Mouse (Mus musculus) lung, embryonic 16.5 days (tissue): ENCODE results near the gene Rffl. TPM values are rescaled to one million over a fixed set of nuclear protein-coding genes. Genes with fewer than 3 reads are reported as not detected.

Experiments used
- ATAC-seq: fragments of 200-750 bp; cut with Nextera tagmentation; 2 replicates; pipeline ENCODE4 v1.8.0; 2017; ENCODE audit warnings: low read depth, mild to moderate bottlenecking, moderate library complexity
- H3K27ac ChIP-seq: fragments of 300-500 bp; sonication (generic); 2 replicates; pipeline ENCODE4 v1.5.1; 2014; ENCODE audit warnings: mild to moderate bottlenecking, control low read depth, low read length
- H3K27me3 ChIP-seq: fragments of 300-500 bp; sonication (generic); 2 replicates; pipeline ENCODE4 v1.6.1; 2014; ENCODE audit warnings: low read depth, low read length, mixed read lengths; ENCODE audit not compliant: control insufficient read depth, insufficient read depth
- H3K36me3 ChIP-seq: fragments of 300-500 bp; sonication (generic); 2 replicates; pipeline ENCODE4 v1.6.1; 2014; ENCODE audit warnings: low read length; ENCODE audit not compliant: control insufficient read depth, insufficient read depth
- H3K4me1 ChIP-seq: fragments of 300-500 bp; sonication (generic); replicated peaks from 2 replicates; pipeline ENCODE4 v1.6.1; 2014; ENCODE audit warnings: low read length, mixed read lengths; ENCODE audit not compliant: control insufficient read depth, insufficient read depth
- H3K4me2 ChIP-seq: fragments of 300-500 bp; sonication (generic); 2 replicates; pipeline ENCODE4 v1.6.1; 2014; ENCODE audit warnings: low read depth, low read length, control low read depth
- H3K4me3 ChIP-seq: fragments of 300-500 bp; sonication (generic); 2 replicates; pipeline ENCODE4 v1.5.1; 2014; ENCODE audit warnings: mild to moderate bottlenecking, low read length, control low read depth
- H3K9ac ChIP-seq: fragments of 300-500 bp; sonication (generic); 2 replicates; pipeline ENCODE4 v1.6.1; 2014; ENCODE audit warnings: low read length, control low read depth
- H3K9me3 ChIP-seq: fragments of 300-500 bp; sonication (generic); 2 replicates; pipeline ENCODE4 v1.6.1; 2016; ENCODE audit warnings: low read length; ENCODE audit not compliant: control insufficient read depth
- WGBS: fragments of 180-500 bp; shearing (Covaris S2); extraction: QIAGEN DNeasy Blood & Tissue Kit; methylation state at CpG from one replicate; pipeline ENCODE4 v1.1.7; 2014; 5-methylcytosine and 5-hydroxymethylcytosine counted together
- polyA plus RNA-seq: library from polyadenylated mRNA; unstranded; fragments of >200 nt; fragmentation: Nextera tagmentation; extraction: Ambion mirVana; gene quantifications from 2 replicates; pipeline ENCODE4 v1.2.1, GENCODE M21; 2015

Gene Rffl
- polyA plus RNA-seq, 1 experiment from 2014 or later: 13.4 TPM

DNA sequence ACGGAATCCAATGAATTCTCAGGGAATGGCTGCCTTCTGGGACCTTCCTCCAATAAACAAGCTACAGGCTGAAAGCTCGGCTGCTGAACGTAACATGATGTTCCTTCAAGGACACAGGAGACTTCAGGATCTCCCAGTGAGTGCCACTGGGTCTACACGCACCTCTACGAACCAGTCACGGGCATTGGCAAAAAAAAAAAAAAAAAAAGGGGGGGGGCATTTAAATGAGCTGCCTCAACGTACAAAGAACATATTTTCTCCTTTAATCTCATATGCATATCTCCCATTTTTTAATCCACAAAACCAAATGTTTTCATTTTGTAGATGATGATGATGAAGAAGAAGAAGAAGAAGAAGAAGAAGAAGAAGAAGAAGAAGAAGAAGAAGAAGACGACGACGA lies 5.1 kb downstream of the Rffl start:
- Histone ChIP-seq H3K4me3 (no peak overlapping the region), H3K4me1 (peaks cover 5% of the 10 kb centered on the region), H3K36me3 (no peaks in the 10 kb centered on the region), H3K9ac (no peak overlapping the region), H3K4me2 (no peak overlapping the region), H3K27me3 (no peaks in the 10 kb centered on the region), H3K27ac (no peak overlapping the region), H3K9me3 (no peaks in the 10 kb centered on the region)
- WGBS: 80% methylated on average over 10 of the region's 10 CpGs
- ATAC-seq: no peak

DNA sequence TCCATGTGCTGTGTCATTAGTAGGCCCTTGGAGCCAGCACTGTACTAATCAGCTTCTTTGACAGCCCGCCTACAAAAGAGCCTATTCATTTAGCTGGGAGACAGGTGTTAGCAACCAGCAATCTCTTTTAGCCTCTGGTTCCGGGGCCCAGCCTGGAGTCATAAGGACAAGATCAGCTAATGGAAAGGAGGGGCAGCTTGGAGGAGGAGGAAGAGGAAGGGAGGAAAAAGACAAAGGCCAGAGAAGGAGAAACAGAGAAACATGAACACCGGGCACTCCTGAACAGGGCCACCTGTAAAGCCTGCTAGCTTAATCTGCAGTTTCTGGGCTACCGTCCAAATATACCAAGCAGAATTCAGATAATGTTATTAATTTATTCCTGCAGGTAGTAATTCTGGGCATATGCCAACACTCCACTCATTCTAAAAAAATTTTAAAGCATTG lies 7.5 kb downstream of the Rffl start:
- no peaks in the 10 kb centered on the region for H3K4me1 ChIP-seq
- no peak for ATAC-seq
- no peaks in the 10 kb centered on the region for H3K27me3 ChIP-seq
- H3K27ac ChIP-seq: no peak overlapping the region
- H3K36me3 ChIP-seq: no peaks in the 10 kb centered on the region
- H3K4me3 ChIP-seq: no peak overlapping the region
- H3K4me2 ChIP-seq: no peak overlapping the region
- 55% methylated on average over 4 of the region's 4 CpGs for WGBS
- no peaks in the 10 kb centered on the region for H3K9me3 ChIP-seq
- H3K9ac ChIP-seq: no peak overlapping the region

- H3K27ac ChIP-seq: no peak overlapping the region
- H3K9ac ChIP-seq: no peak overlapping the region
- H3K36me3 ChIP-seq: no peaks in the 10 kb centered on the region
- no peak overlapping the region for H3K4me3 ChIP-seq
- no peak for ATAC-seq
- H3K4me1 ChIP-seq: no peaks in the 10 kb centered on the region
- WGBS: 90% methylated on average over 2 of the region's 2 CpGs
- H3K27me3 ChIP-seq: no peaks in the 10 kb centered on the region
- H3K4me2 ChIP-seq: no peak overlapping the region
- no peaks in the 10 kb centered on the region for H3K9me3 ChIP-seq
Observed at GRCm38 (mm10) chr11:82863059-82863458, 8.0 kb downstream of the Rffl start.

- WGBS: 78% methylated on average over 9 of the region's 9 CpGs
- H3K9me3 ChIP-seq: no peaks in the 10 kb centered on the region
- ATAC-seq: no peak
- no peaks in the 10 kb centered on the region for H3K27me3 ChIP-seq
- no peak overlapping the region for H3K4me2 ChIP-seq
- H3K36me3 ChIP-seq: no peaks in the 10 kb centered on the region
- no peaks in the 10 kb centered on the region for H3K4me1 ChIP-seq
- H3K9ac ChIP-seq: no peak overlapping the region
- no peak overlapping the region for H3K27ac ChIP-seq
- no peak overlapping the region for H3K4me3 ChIP-seq
Observed at GRCm38 (mm10) chr11:82862638-82863037, 8.4 kb downstream of the Rffl start.

DNA sequence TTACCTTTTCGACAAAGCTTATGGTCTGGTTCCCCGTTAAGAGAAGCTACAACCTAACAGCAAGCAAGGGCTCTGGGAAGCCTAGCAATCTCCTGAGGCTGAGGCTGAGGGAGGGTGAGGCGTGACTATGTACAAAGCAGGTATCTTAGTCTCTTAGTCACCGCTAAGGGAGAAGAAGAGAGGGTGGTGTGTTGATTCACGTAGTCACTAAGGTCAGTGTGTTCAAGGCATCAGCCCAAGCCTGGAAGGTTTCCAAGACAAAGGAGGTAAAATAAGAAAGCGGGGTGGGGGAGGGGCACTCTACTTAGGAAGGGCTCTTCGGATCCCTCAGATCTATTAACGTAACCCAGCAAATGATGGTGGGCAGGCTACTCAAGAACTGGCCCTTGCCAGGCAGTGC lies 9.5 kb downstream of the Rffl start:
- Histone ChIP-seq H3K36me3 (no peaks in the 10 kb centered on the region), H3K4me1 (no peaks in the 10 kb centered on the region), H3K9ac (no peak overlapping the region), H3K9me3 (no peaks in the 10 kb centered on the region), H3K27ac (no peak overlapping the region), H3K4me3 (no peak overlapping the region), H3K27me3 (no peaks in the 10 kb centered on the region), H3K4me2 (no peak overlapping the region)
- WGBS: 55% methylated on average over 8 of the region's 8 CpGs
- no peak for ATAC-seq

DNA sequence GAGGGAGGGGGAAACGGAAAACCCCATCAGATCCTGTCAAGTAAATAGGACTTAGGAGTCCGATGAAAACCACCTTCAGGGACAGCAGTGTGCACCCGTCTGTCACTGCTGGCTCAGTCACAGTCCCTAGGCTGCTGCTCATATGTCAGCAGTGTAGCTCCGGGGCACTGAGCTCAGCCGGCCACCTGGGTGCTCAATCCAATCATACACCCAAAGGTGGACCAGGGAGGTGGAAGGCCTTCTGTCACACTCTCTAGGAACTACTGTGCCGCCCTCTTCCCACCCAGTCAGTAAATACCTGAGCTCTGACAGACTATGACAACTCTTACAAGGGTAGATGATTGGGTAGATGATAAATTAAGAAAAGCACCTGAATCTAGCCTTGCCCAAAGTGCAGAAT lies 10.3 kb downstream of the Rffl start:
- no peak for ATAC-seq
- Histone ChIP-seq H3K4me3 (no peak overlapping the region), H3K27me3 (no peaks in the 10 kb centered on the region), H3K4me1 (no peaks in the 10 kb centered on the region), H3K9me3 (no peaks in the 10 kb centered on the region), H3K9ac (no peak overlapping the region), H3K4me2 (no peak overlapping the region), H3K36me3 (no peaks in the 10 kb centered on the region), H3K27ac (no peak overlapping the region)
- WGBS: 89% methylated on average over 6 of the region's 6 CpGs

DNA sequence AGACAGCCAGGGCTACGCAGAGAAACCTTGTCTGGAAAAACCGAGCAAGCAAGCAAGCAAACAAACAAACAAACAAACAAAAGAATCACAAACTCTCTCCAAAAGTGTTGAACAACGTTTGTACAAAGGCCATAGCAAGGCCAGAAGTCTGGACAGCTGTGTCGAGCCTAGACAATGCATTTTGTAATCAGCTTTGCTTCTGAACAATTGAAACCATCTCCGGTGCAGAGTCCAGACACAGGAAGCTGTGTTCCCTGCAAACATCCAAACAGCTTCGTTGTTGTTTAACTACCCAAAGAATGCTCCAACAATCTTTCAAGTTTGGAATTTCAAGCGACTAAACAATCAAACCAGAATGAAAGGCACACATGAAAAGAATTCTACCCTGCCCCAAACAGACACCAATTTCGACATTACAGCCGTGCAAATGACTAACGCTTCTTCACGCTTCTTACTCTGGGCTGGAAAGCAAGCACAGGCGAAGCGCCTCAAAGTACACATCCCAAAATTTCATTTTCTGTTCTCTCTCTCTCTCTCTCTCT lies 13.6 kb downstream of the Rffl start:
- H3K27me3 ChIP-seq: no peaks in the 10 kb centered on the region
- no peak overlapping the region for H3K9ac ChIP-seq
- H3K4me1 ChIP-seq: no peaks in the 10 kb centered on the region
- no peak overlapping the region for H3K4me2 ChIP-seq
- no peaks in the 10 kb centered on the region for H3K9me3 ChIP-seq
- H3K27ac ChIP-seq: no peak overlapping the region
- WGBS: 61% methylated on average over 13 of the region's 13 CpGs
- no peaks in the 10 kb centered on the region for H3K36me3 ChIP-seq
- ATAC-seq: no peak
- H3K4me3 ChIP-seq: no peak overlapping the region

DNA sequence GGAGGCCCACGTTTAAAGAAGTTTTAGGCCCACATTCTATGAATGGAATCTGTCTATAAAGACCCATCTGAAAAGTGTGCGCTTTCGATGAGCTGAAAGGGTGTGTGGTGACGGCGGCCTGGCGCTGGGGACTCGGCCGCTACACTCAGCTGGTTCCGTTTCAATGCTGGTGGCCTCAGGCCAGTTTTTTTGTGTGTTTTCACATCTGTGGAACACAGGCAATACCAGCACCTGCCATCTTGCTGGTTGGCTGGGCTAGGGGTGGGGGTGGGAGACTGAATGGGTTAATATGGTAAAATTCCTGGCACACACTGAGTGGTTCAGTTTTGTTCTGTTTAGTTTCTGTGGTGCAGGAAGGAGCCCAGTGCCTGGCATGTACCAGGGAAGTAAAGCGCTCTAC lies 15.0 kb downstream of the Rffl start:
- no peak overlapping the region for H3K9ac ChIP-seq
- WGBS: 64% methylated on average over 10 of the region's 10 CpGs
- H3K27ac ChIP-seq: no peak overlapping the region
- H3K4me3 ChIP-seq: no peak overlapping the region
- no peak overlapping the region for H3K4me2 ChIP-seq
- no peaks in the 10 kb centered on the region for H3K4me1 ChIP-seq
- H3K36me3 ChIP-seq: no peaks in the 10 kb centered on the region
- no peaks in the 10 kb centered on the region for H3K9me3 ChIP-seq
- no peak for ATAC-seq
- H3K27me3 ChIP-seq: no peaks in the 10 kb centered on the region

GRCm38 (mm10) chr11:82855327-82855973 lies 15.6 kb downstream of the Rffl start:
- Histone ChIP-seq H3K4me2 (no peak overlapping the region), H3K27ac (no peak overlapping the region), H3K27me3 (no peaks in the 10 kb centered on the region), H3K4me3 (no peak overlapping the region), H3K4me1 (no peaks in the 10 kb centered on the region), H3K9ac (no peak overlapping the region), H3K9me3 (no peaks in the 10 kb centered on the region), H3K36me3 (no peaks in the 10 kb centered on the region)
- WGBS: 70% methylated on average over 9 of the region's 9 CpGs
- ATAC-seq: no peak

DNA sequence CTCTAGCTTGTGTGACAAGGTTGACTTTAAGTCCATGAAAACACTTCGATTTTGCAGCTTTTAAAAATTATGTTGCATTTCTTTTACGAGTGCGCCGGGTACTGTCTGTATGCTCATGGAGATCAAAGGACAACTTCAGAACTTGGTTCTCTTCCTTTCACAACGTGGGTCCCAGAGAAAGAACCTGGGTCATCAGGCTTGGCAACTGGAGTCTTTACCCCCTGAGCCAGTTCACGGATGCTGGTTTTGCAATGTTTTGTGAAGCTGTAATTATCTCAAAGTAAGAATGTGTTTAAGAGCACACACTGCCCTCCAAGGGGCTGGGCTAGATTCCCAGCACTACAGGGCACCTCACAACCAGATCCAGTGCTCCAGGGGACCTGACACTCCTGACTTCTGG lies 16.9 kb downstream of the Rffl start:
- Histone ChIP-seq H3K27ac (no peak overlapping the region), H3K4me2 (no peak overlapping the region), H3K9me3 (no peaks in the 10 kb centered on the region), H3K9ac (no peak overlapping the region), H3K27me3 (no peaks in the 10 kb centered on the region), H3K4me3 (no peak overlapping the region), H3K36me3 (no peaks in the 10 kb centered on the region), H3K4me1 (no peaks in the 10 kb centered on the region)
- WGBS: 79% methylated on average over 6 of the region's 6 CpGs
- no peak for ATAC-seq
